Mouse (Mus musculus) limb, embryonic 12.5 days (tissue): ENCODE data around the gene Isoc2a. TPM values are rescaled to one million over a fixed set of nuclear protein-coding genes. Genes with fewer than 3 reads are reported as not detected.

Source experiments
- ATAC-seq: fragments of 200-750 bp; cut with Nextera tagmentation; 2 replicates; pipeline ENCODE4 v1.8.0; 2017; ENCODE audit warnings: low read depth, moderate TSS enrichment; ENCODE audit not compliant: insufficient number of reproducible peaks, insufficient read depth, low FRiP score, low TSS enrichment
- H3K27ac ChIP-seq: fragments of 300-500 bp; sonication (generic); 2 replicates; pipeline ENCODE4 v1.5.1; 2016; ENCODE audit warnings: mild to moderate bottlenecking, moderate library complexity
- H3K27me3 ChIP-seq: fragments of 300-500 bp; sonication (generic); 2 replicates; pipeline ENCODE4 v1.6.1; 2016; ENCODE audit warnings: mild to moderate bottlenecking, moderate library complexity
- H3K36me3 ChIP-seq: fragments of 300-500 bp; sonication (generic); 2 replicates; pipeline ENCODE4 v1.6.1; 2016; ENCODE audit warnings: mild to moderate bottlenecking, moderate library complexity
- H3K4me1 ChIP-seq: fragments of 300-500 bp; sonication (generic); replicated peaks from 2 replicates; pipeline ENCODE4 v1.6.1; 2016
- H3K4me2 ChIP-seq: fragments of 300-500 bp; sonication (generic); 2 replicates; pipeline ENCODE4 v1.6.1; 2016; ENCODE audit warnings: mild to moderate bottlenecking, moderate library complexity
- H3K4me3 ChIP-seq: fragments of 300-500 bp; sonication (generic); replicated peaks from 2 replicates; pipeline ENCODE4 v1.5.1; 2016; ENCODE audit warnings: mild to moderate bottlenecking
- H3K9ac ChIP-seq: fragments of 300-500 bp; sonication (generic); replicated peaks from 2 replicates; pipeline ENCODE4 v1.6.1; 2016; ENCODE audit warnings: mild to moderate bottlenecking, moderate library complexity
- H3K9me3 ChIP-seq: fragments of 300-500 bp; sonication (generic); 2 replicates; pipeline ENCODE4 v1.6.1; 2016; ENCODE audit warnings: mild to moderate bottlenecking, moderate library complexity
- WGBS: fragments of 180-500 bp; shearing (Covaris S2); methylation state at CpG from one replicate; pipeline ENCODE4 v1.1.7; 2016; 5-methylcytosine and 5-hydroxymethylcytosine counted together
- polyA plus RNA-seq: library from polyadenylated mRNA; unstranded; fragments of >200 nt; fragmentation: Nextera tagmentation; extraction: Ambion mirVana; gene quantifications from 2 replicates; pipeline ENCODE4 v1.2.1, GENCODE M21; 2016

Gene Isoc2a
- polyA plus RNA-seq, 1 experiment from 2014 or later = 1.3 TPM

DNA sequence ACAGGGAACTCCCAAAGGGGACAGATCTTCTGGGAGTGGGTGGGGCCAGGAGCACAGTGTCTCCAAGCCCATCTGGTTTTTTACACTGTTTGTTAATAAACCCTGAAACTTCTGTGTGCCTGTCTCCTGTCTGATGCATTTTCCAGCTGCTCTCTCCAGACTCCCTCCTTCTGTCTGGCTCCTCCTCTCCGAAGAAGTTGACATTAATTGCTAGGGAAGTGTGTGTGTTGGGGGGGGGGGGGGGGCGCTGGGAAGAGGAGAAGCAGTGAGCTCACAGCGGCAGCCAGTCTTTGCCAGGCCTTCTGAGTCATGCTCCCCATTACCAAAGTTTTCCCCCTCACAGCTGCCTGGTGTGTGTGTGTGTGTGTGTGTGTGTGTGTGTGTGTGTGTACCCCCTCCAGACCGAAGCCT, 47.9 kb downstream of the Isoc2a start:
- peak; percentile 23; the same call in 1 of the 2 replicates for ATAC-seq

DNA sequence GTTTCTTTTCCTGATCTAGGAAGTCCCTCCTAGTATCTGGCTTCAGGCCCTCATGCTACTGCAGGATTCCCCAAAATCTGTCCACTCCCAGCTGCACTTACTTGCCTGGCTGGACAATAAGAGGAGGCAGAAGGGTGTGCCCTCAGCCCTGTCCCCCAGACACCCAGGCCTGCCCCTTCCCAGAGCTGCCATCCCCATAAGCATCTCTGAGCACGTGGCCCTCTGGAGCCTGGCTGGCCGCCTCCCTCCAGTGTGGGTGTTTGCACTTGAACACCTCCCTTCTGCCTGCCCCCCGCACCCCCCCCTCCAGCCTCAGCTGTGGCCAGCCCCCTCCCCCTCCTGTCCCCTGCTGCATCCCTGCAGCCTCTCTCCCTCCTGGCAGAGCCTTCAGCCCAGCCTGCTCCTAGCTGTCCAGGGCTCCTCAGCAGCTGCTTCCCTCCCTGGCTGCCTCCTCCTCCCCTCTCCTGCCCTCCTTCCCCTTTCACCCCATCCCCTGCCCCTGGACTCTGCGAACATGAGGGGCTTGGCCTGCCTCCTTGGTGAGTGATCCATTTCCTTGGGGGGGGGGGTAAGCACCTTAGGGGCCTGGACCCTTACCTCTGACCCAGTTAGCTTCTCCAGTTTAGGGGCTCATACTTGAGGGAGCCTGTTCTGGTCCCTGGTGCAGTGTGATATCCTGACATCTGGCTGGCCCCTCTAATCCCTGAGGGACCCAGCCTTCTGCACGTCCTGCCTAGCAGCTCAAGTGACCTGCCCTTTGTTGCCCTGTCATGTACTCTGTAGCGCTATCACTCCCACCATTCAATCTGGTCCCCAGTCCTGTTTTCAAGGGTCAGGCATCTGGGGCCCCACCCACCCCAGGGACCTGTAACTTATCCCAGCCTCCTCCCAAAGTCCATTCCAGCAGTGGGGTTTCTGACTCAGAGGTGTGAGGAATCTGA, 48.8 kb downstream of the Isoc2a start, which contains the start of gene Ssc5d:
Gene Ssc5d, plus strand, starts transcription at position 345 of the 941 bp plus-strand sequence.
- WGBS = 7% methylated on average over 6 of the region's 6 CpGs
- peaks cover 10% of the 10 kb centered on the region for H3K36me3 ChIP-seq
- H3K4me3 ChIP-seq = peak within 1 kb of the TSS; percentile 35
- H3K27me3 ChIP-seq = no peaks in the 10 kb centered on the region
- H3K9me3 ChIP-seq = no peaks in the 10 kb centered on the region
- H3K4me2 ChIP-seq = peak within 1 kb of the TSS; percentile 72
- peak within 1 kb of the TSS; percentile 42 for H3K9ac ChIP-seq
- H3K4me1 ChIP-seq = peaks cover 70% of the 10 kb centered on the region
- peak within 1 kb of the TSS; percentile 96 for H3K27ac ChIP-seq
- peak; percentile 16; the same call in 1 of the 2 replicates for ATAC-seq

More for the DNA sequence above, 47.9 kb downstream of the Isoc2a start:
- 3% methylated on average over 4 of the region's 4 CpGs for WGBS
- Histone ChIP-seq H3K27ac (peak overlapping the region; percentile 96), H3K9ac (no peak overlapping the region), H3K4me3 (peak overlapping the region; percentile 35; the same call in 1 of the 2 replicates), H3K4me1 (peaks cover 73% of the 10 kb centered on the region), H3K4me2 (peak overlapping the region; percentile 72), H3K36me3 (peaks cover 19% of the 10 kb centered on the region), H3K9me3 (no peaks in the 10 kb centered on the region), H3K27me3 (no peaks in the 10 kb centered on the region)

DNA sequence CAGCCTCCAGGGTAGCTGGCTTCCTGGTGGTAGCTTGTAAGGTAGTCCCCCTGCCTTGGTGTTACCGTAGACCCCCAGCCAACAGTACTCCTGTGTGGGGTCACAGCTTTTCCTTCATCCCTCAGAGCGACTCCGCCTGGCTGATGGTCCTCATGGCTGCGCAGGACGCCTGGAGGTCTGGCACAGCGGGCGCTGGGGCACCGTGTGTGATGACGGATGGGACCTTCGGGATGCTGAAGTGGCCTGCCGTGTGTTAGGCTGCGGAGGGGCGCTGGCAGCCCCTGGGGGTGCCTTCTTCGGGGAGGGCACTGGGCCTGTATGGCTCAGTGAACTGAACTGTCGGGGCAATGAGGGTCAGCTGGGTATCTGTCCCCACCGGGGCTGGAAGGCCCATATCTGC, 49.9 kb downstream of the Isoc2a start:
- H3K9me3 ChIP-seq = no peaks in the 10 kb centered on the region
- peak overlapping the region; percentile 96 for H3K27ac ChIP-seq
- H3K9ac ChIP-seq = peak overlapping the region; percentile 23; the same call in 1 of the 2 replicates
- H3K4me1 ChIP-seq = peaks cover 60% of the 10 kb centered on the region
- H3K27me3 ChIP-seq = no peaks in the 10 kb centered on the region
- peak overlapping the region; percentile 72 for H3K4me2 ChIP-seq
- no peaks in the 10 kb centered on the region for H3K36me3 ChIP-seq
- 74% methylated on average over 16 of the region's 16 CpGs for WGBS
- H3K4me3 ChIP-seq = peak overlapping the region; percentile 7; the same call in 1 of the 2 replicates
- ATAC-seq = no peak

DNA sequence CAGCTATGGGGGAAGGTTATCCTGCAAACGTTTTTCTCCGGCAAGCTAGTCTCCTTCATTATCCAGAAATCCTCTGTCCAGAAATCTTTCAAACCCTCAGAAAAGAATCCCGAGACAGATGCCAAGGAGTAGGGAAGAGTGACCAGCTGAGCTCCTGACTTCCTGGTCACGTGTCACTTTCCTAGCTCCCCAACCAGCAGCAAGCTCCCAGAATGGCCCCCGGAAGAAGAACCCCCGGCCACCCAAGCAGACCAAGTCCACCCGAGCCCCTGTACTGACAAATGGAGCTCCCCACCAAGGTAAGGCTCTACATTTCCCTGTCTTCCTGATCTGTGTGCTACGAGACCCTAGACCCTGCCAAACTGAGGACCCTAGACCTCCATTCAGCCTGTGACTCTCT, 50.8 kb downstream of the Isoc2a start:
- Histone ChIP-seq H3K4me1 (peaks cover 51% of the 10 kb centered on the region), H3K9me3 (no peaks in the 10 kb centered on the region), H3K27me3 (no peaks in the 10 kb centered on the region), H3K4me3 (no peak overlapping the region), H3K4me2 (peak overlapping the region; percentile 72; the same call in 1 of the 2 replicates), H3K27ac (peak overlapping the region; percentile 96), H3K36me3 (no peaks in the 10 kb centered on the region), H3K9ac (no peak overlapping the region)
- ATAC-seq = no peak
- 61% methylated on average over 8 of the region's 8 CpGs for WGBS

DNA sequence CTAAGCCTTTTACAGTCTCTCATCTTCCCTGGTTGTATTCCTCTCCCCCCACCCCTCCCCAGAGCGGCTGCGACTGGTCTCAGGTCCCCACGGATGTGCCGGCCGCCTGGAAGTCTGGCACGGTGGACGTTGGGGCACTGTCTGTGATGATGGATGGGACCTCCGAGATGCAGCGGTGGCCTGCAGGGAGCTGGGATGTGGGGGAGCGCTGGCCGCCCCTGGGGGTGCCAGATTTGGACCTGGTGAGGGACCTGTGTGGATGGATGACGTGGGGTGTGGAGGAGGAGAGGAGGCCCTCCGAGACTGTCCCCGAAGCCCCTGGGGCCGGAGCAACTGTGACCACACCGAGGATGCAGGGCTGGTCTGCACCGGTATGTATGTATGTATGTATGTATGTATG, 51.4 kb downstream of the Isoc2a start:
- H3K9ac ChIP-seq = no peak overlapping the region; the same call in 1 of the 2 replicates
- no peak overlapping the region for H3K27ac ChIP-seq
- H3K4me3 ChIP-seq = no peak overlapping the region
- peaks cover 45% of the 10 kb centered on the region for H3K4me1 ChIP-seq
- H3K9me3 ChIP-seq = no peaks in the 10 kb centered on the region
- no peak for ATAC-seq
- 66% methylated on average over 17 of the region's 17 CpGs for WGBS
- H3K27me3 ChIP-seq = no peaks in the 10 kb centered on the region
- no peaks in the 10 kb centered on the region for H3K36me3 ChIP-seq
- no peak overlapping the region for H3K4me2 ChIP-seq

DNA sequence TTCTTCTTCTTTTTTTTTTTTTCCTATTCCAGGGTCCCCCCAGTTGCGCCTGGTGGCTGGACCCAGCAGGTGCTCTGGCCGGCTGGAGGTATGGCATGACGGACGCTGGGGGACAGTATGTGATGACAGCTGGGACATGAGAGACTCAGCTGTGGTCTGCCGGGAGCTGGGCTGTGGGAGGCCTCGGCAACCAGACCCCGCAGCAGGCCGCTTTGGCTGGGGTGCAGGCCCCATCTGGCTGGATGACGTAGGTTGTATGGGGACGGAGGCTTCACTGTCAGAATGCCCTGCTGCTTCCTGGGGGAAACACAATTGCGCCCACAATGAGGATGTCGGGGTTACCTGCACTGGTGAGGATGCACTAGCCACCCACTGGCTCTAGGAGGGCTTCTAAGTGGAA, 56.1 kb downstream of the Isoc2a start:
- no peaks in the 10 kb centered on the region for H3K27me3 ChIP-seq
- H3K9ac ChIP-seq = no peak overlapping the region
- H3K27ac ChIP-seq = no peak overlapping the region
- H3K4me1 ChIP-seq = no peaks in the 10 kb centered on the region
- peaks cover 6% of the 10 kb centered on the region for H3K9me3 ChIP-seq
- no peak for ATAC-seq
- no peak overlapping the region for H3K4me3 ChIP-seq
- no peaks in the 10 kb centered on the region for H3K36me3 ChIP-seq
- H3K4me2 ChIP-seq = no peak overlapping the region
- WGBS = 77% methylated on average over 12 of the region's 12 CpGs

DNA sequence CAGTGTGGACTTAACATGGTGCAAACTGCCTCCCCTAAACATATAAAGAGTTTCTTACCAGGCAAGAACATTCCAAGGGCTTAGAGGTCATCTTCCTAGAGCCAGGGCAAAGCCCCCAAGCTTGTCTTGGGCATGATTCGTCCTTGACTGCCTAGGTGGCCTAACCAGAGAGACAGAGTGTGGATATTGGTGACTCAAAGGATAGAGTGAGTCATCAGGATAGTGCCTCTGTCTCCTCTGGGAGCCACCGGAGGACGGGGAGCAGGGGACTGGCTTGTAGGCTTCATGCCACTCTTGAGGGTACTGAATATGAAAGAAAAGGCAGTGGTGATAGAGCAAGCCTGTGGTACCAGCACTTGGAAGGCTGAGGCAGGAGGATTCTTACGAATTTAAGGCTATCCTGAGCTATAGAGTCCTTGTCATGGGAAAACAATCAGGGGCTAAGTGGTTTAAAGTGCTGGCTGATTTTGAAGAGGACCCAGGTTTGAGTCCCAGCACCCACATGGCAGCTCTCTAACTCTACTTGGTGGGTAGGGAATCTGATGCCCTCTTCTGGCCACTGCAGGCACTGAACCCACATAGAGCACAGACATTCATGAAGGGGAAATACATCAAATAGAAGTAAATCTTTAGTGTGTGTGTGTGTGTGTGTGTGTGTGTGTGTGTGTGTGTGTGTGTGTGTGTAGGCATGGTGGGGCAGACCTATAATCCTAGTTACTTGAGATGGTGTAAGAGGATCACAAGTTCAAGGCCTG, 57.4 kb downstream of the Isoc2a start:
- H3K4me2 ChIP-seq = no peak overlapping the region
- no peak overlapping the region for H3K9ac ChIP-seq
- H3K27me3 ChIP-seq = no peaks in the 10 kb centered on the region
- no peaks in the 10 kb centered on the region for H3K4me1 ChIP-seq
- H3K27ac ChIP-seq = no peak overlapping the region
- 88% methylated on average over 4 of the region's 4 CpGs for WGBS
- no peak overlapping the region for H3K4me3 ChIP-seq
- no peaks in the 10 kb centered on the region for H3K36me3 ChIP-seq
- no peak for ATAC-seq
- peaks cover 6% of the 10 kb centered on the region for H3K9me3 ChIP-seq

DNA sequence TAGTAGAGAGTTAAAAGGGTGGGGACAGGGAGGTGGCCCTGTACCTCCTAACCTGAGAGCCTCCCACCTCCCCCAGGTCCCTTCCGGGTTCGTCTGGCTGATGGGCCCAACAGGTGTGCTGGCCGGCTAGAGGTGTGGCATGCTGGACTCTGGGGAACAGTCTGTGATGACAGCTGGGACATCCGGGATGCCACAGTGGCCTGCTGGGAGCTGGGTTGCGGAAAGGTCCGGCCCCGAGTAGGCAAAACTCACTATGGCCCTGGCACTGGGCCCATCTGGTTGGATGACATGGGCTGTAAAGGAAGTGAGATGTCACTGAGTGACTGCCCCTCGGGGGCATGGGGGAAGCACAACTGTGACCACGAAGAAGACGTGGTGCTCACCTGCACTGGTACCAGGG, 59.9 kb downstream of the Isoc2a start:
- no peak overlapping the region for H3K27ac ChIP-seq
- H3K27me3 ChIP-seq = no peaks in the 10 kb centered on the region
- H3K4me1 ChIP-seq = no peaks in the 10 kb centered on the region
- no peak overlapping the region for H3K9ac ChIP-seq
- no peak overlapping the region for H3K4me3 ChIP-seq
- WGBS = 79% methylated on average over 10 of the region's 10 CpGs
- H3K4me2 ChIP-seq = no peak overlapping the region
- ATAC-seq = 0 out of 2 replicates have a peak, but pooled peaks have one; percentile 7
- no peaks in the 10 kb centered on the region for H3K36me3 ChIP-seq
- H3K9me3 ChIP-seq = peaks cover 6% of the 10 kb centered on the region

DNA sequence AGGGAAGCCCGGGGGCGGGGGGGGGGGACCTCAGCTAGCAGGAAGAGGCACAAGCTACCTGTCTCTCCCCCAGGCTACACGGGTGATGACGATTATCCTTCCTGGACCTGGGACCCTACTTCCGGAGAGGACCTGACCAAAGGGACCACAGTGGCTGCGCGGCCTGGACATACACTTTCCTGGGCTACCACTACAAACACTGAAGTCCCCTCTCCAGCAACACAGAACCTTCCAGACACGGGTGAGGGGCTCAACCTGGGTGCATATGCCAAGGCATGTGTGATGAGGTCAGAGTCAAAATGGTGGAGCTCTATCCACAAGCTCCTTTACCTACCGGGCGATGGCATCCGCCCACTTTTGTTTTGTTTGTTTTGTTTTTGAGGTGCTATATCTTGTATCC, 60.4 kb downstream of the Isoc2a start:
- Histone ChIP-seq H3K36me3 (no peaks in the 10 kb centered on the region), H3K4me3 (no peak overlapping the region), H3K27ac (no peak overlapping the region), H3K4me1 (no peaks in the 10 kb centered on the region), H3K27me3 (no peaks in the 10 kb centered on the region), H3K4me2 (no peak overlapping the region), H3K9me3 (peaks cover 6% of the 10 kb centered on the region), H3K9ac (no peak overlapping the region)
- ATAC-seq = no peak
- 71% methylated on average over 11 of the region's 11 CpGs for WGBS

DNA sequence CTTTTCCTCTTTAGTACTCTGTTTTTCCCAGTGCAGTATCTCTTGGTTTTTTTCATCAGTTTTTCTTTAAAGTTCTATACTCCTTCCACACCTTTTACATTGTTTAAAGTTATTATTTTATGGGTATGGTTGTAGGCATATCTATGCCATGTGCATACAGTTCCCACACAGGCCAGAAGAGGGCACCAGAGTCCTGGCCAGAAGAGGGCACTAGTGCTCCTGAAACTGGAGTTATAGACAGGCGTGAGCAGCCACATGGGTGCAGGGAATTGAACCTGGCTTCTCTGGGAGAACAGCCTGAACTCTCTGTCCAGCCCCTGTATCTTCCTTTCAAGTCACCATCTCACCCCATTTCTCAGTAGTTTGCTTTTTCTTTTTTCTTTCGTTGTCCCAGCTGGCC, 61.5 kb downstream of the Isoc2a start:
- Histone ChIP-seq H3K4me3 (no peak overlapping the region), H3K36me3 (no peaks in the 10 kb centered on the region), H3K9me3 (peaks cover 6% of the 10 kb centered on the region), H3K4me1 (no peaks in the 10 kb centered on the region), H3K4me2 (no peak overlapping the region), H3K9ac (no peak overlapping the region), H3K27me3 (no peaks in the 10 kb centered on the region), H3K27ac (no peak overlapping the region)
- 49% methylated on average over 2 of the region's 2 CpGs for WGBS
- no peak for ATAC-seq

DNA sequence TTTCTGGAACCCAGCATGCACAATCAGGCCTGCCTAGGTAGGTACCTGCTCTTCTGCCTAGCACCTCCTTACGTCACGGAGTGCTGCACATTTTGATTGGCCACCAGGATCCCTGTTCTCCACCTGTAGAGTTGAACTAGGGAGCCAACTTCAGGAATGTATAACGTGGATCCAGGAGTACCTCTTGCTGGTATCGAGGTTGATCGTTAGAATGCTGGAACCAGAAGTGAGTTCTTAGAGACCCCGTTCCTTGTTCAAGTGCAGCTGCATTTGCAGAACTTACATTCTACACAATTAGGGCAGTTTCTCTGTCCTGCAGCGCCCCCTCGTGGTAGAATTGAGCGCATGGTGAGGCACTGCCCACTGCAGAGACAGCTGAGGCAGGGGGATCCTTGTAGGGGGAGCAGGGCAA, 63.1 kb downstream of the Isoc2a start:
- Histone ChIP-seq H3K9me3 (no peaks in the 10 kb centered on the region), H3K4me1 (no peaks in the 10 kb centered on the region), H3K27ac (no peak overlapping the region), H3K36me3 (no peaks in the 10 kb centered on the region), H3K27me3 (no peaks in the 10 kb centered on the region), H3K4me3 (no peak overlapping the region), H3K4me2 (no peak overlapping the region), H3K9ac (no peak overlapping the region)
- 21% methylated on average over 9 of the region's 9 CpGs for WGBS
- no peak for ATAC-seq
